Mouse (Mus musculus) myocyte (in vitro differentiated cells): ENCODE data around the gene Cbx8.

Experiments
- CEBPB ChIP-seq: IDR thresholded peaks from 2 replicates; pipeline ENCODE4 v1.6.1; 2011; ENCODE audit warnings: mild to moderate bottlenecking, moderate library complexity; ENCODE audit not compliant: poor library complexity, insufficient read depth, severe bottlenecking
- E2F4 ChIP-seq: IDR thresholded peaks from one replicate; pipeline ENCODE4 v1.6.1; 2011; ENCODE audit warnings: mild to moderate bottlenecking, control low read depth, moderate library complexity; ENCODE audit not compliant: insufficient read depth
- MAX ChIP-seq: IDR thresholded peaks from one replicate; pipeline ENCODE4 v1.6.1; 2011; ENCODE audit warnings: low read depth, mild to moderate bottlenecking, control low read depth
- MYOD1 ChIP-seq, 3 experiments: IDR thresholded peaks; one replicate each; pipeline ENCODE4 v1.6.1; 2011; ENCODE audit warnings: control low read depth in 2 of 3, low read depth in 2 of 3, mild to moderate bottlenecking in 2 of 3, moderate library complexity in 1 of 3; ENCODE audit not compliant: insufficient read length in 2 of 3, control insufficient read depth in 1 of 3
- POLR2A ChIP-seq: IDR thresholded peaks from one replicate; pipeline ENCODE4 v1.6.1; 2011; ENCODE audit warnings: low read depth, mild to moderate bottlenecking, control low read depth, moderate library complexity; ENCODE audit not compliant: insufficient read length
- POLR2AphosphoS2 ChIP-seq: IDR thresholded peaks from one replicate; pipeline ENCODE4 v1.6.1; 2011; ENCODE audit warnings: low read depth, control low read depth; ENCODE audit not compliant: insufficient read length
- REST ChIP-seq: IDR thresholded peaks from one replicate; pipeline ENCODE4 v1.6.1; 2011; ENCODE audit warnings: mild to moderate bottlenecking, control low read depth, moderate library complexity; ENCODE audit not compliant: insufficient read depth, insufficient read length
- SRF ChIP-seq: IDR thresholded peaks from one replicate; pipeline ENCODE4 v1.6.1; 2011; ENCODE audit warnings: low read depth; ENCODE audit not compliant: control insufficient read depth, insufficient read length
- TCF12 ChIP-seq: IDR thresholded peaks from one replicate; pipeline ENCODE4 v1.6.1; 2011; ENCODE audit warnings: mild to moderate bottlenecking, control low read depth; ENCODE audit not compliant: poor library complexity, insufficient read depth, severe bottlenecking
- TCF3 ChIP-seq: IDR thresholded peaks from one replicate; pipeline ENCODE4 v1.6.1; 2011; ENCODE audit warnings: low read depth, control low read depth; ENCODE audit not compliant: insufficient read length
- USF1 ChIP-seq: IDR thresholded peaks from one replicate; pipeline ENCODE4 v1.6.1; 2011; ENCODE audit warnings: low read depth, mild to moderate bottlenecking, control low read depth, moderate library complexity

- TF ChIP-seq POLR2A (no peak), TCF3 (no peak), SRF (no peak), USF1 (no peak), MAX (no peak), E2F4 (no peak), POLR2AphosphoS2 (no peak), CEBPB (no peak), MYOD1 (IDR thresholded peaks at IDR 0.05; ENCODE audit: control insufficient read depth in 1 of 3, insufficient read length in 2 of 3, low read depth in 2 of 3) (no peak), REST (no peak), TCF12 (no peak)
Measured at GRCm38 (mm10) chr11:119024260-119024659, 16.5 kb downstream of the Cbx8 start.
